Mouse (Mus musculus): Measurements from ENCODE around the gene Plekhm3. TPM values are rescaled to one million over a fixed set of nuclear protein-coding genes. Genes with fewer than 3 reads are reported as not detected.

The Plekhm3 gene
- polyA plus RNA-seq, 1 experiment from 2014 or later = 8.4 TPM

GRCm38 (mm10) chr1:64916884-64917507 lies 39.6 kb downstream of the Plekhm3 start:
- 60% methylated on average over 5 of the region's 5 CpGs for WGBS
- no peak for ATAC-seq (ENCODE audit: insufficient number of reproducible peaks, insufficient read depth, low FRiP score, low read depth)
- Histone ChIP-seq H3K27ac (replicated peaks in 1 of 2; ENCODE audit: control insufficient read depth in 1 of 2, insufficient read depth in 1 of 2, low read depth in 2 of 2, low read length in 2 of 2) (no peak overlapping the region), H3K36me3 (ENCODE audit: control insufficient read depth, insufficient read depth, low read length) (peaks cover 9% of the 10 kb centered on the region; the same call in 1 of the 2 replicates), H3K4me1 (ENCODE audit: control insufficient read depth in 2 of 2, insufficient read depth in 2 of 2, low read length in 2 of 2) (peaks cover 5 to 15% of the 10 kb centered on the region in 2 experiments), H3K4me3 (ENCODE audit: control insufficient read depth in 1 of 2, insufficient read depth in 1 of 2, low read depth in 1 of 2, low read length in 2 of 2) (no peak overlapping the region), H3K9ac (ENCODE audit: low read length) (no peak overlapping the region), H3K9me3 (ENCODE audit: control insufficient read depth, low read length) (no peaks in the 10 kb centered on the region), H3K27me3 (ENCODE audit: control insufficient read depth, insufficient read depth, low read length) (no peaks in the 10 kb centered on the region), H3K4me2 (ENCODE audit: low read length) (no peak overlapping the region)

GRCm38 (mm10) chr1:64914356-64914755 lies 42.3 kb downstream of the Plekhm3 start:
- Histone ChIP-seq H3K4me1 (ENCODE audit: control insufficient read depth in 2 of 2, insufficient read depth in 2 of 2, low read length in 2 of 2) (peaks cover 5 to 15% of the 10 kb centered on the region in 2 experiments), H3K9me3 (ENCODE audit: control insufficient read depth, low read length) (no peaks in the 10 kb centered on the region), H3K4me3 (ENCODE audit: control insufficient read depth in 1 of 2, insufficient read depth in 1 of 2, low read depth in 1 of 2, low read length in 2 of 2) (no peak overlapping the region), H3K27ac (replicated peaks in 1 of 2; ENCODE audit: control insufficient read depth in 1 of 2, insufficient read depth in 1 of 2, low read depth in 2 of 2, low read length in 2 of 2) (no peak overlapping the region), H3K27me3 (ENCODE audit: control insufficient read depth, insufficient read depth, low read length) (no peaks in the 10 kb centered on the region), H3K4me2 (ENCODE audit: low read length) (no peak overlapping the region), H3K9ac (ENCODE audit: low read length) (no peak overlapping the region), H3K36me3 (ENCODE audit: control insufficient read depth, insufficient read depth, low read length) (no peaks in the 10 kb centered on the region)
- 79% methylated on average over 3 of the region's 3 CpGs for WGBS
- no peak for ATAC-seq (ENCODE audit: insufficient number of reproducible peaks, insufficient read depth, low FRiP score, low read depth)

- no peaks in the 10 kb centered on the region for H3K27me3 ChIP-seq (ENCODE audit: control insufficient read depth, insufficient read depth, low read length)
- ATAC-seq (ENCODE audit: insufficient number of reproducible peaks, insufficient read depth, low FRiP score, low read depth) = no peak
- peaks cover 0 to under 1% of the 10 kb centered on the region in 2 experiments; a peak in 1 of 4 replicates for H3K4me1 ChIP-seq (ENCODE audit: control insufficient read depth in 2 of 2, insufficient read depth in 2 of 2, low read length in 2 of 2)
- WGBS = 85% methylated on average over 2 of the region's 2 CpGs
- no peaks in the 10 kb centered on the region for H3K36me3 ChIP-seq (ENCODE audit: control insufficient read depth, insufficient read depth, low read length)
- H3K4me3 ChIP-seq (ENCODE audit: control insufficient read depth in 1 of 2, insufficient read depth in 1 of 2, low read depth in 1 of 2, low read length in 2 of 2) = no peak overlapping the region
- no peak overlapping the region for H3K27ac ChIP-seq (replicated peaks in 1 of 2; ENCODE audit: control insufficient read depth in 1 of 2, insufficient read depth in 1 of 2, low read depth in 2 of 2, low read length in 2 of 2)
- H3K9ac ChIP-seq (ENCODE audit: low read length) = no peak overlapping the region
- H3K9me3 ChIP-seq (ENCODE audit: control insufficient read depth, low read length) = no peaks in the 10 kb centered on the region
- no peak overlapping the region for H3K4me2 ChIP-seq (ENCODE audit: low read length)
Measured at GRCm38 (mm10) chr1:64907740-64908139, 48.9 kb downstream of the Plekhm3 start.

- no peak overlapping the region for H3K4me3 ChIP-seq (ENCODE audit: control insufficient read depth in 1 of 2, insufficient read depth in 1 of 2, low read depth in 1 of 2, low read length in 2 of 2)
- H3K36me3 ChIP-seq (ENCODE audit: control insufficient read depth, insufficient read depth, low read length) = no peaks in the 10 kb centered on the region
- ATAC-seq (ENCODE audit: insufficient number of reproducible peaks, insufficient read depth, low FRiP score, low read depth) = no peak
- no peak overlapping the region for H3K4me2 ChIP-seq (ENCODE audit: low read length)
- peaks cover 0 to 4% of the 10 kb centered on the region in 2 experiments; a peak in 1 of 4 replicates for H3K4me1 ChIP-seq (ENCODE audit: control insufficient read depth in 2 of 2, insufficient read depth in 2 of 2, low read length in 2 of 2)
- H3K9ac ChIP-seq (ENCODE audit: low read length) = no peak overlapping the region
- no peaks in the 10 kb centered on the region for H3K9me3 ChIP-seq (ENCODE audit: control insufficient read depth, low read length)
- H3K27ac ChIP-seq (replicated peaks in 1 of 2; ENCODE audit: control insufficient read depth in 1 of 2, insufficient read depth in 1 of 2, low read depth in 2 of 2, low read length in 2 of 2) = no peak overlapping the region
- 41% methylated on average over 1 of the region's 1 CpGs for WGBS
- H3K27me3 ChIP-seq (ENCODE audit: control insufficient read depth, insufficient read depth, low read length) = no peaks in the 10 kb centered on the region
Measured at GRCm38 (mm10) chr1:64906226-64906625, 50.4 kb downstream of the Plekhm3 start.

GRCm38 (mm10) chr1:64903415-64903814 lies 53.2 kb downstream of the Plekhm3 start:
- WGBS = 84% methylated on average over 4 of the region's 4 CpGs
- H3K9ac ChIP-seq (ENCODE audit: low read length) = no peak overlapping the region
- ATAC-seq (ENCODE audit: insufficient number of reproducible peaks, insufficient read depth, low FRiP score, low read depth) = no peak
- H3K4me1 ChIP-seq (ENCODE audit: control insufficient read depth in 2 of 2, insufficient read depth in 2 of 2, low read length in 2 of 2) = peaks cover 0 to 4% of the 10 kb centered on the region in 2 experiments; a peak in 1 of 4 replicates
- no peaks in the 10 kb centered on the region for H3K36me3 ChIP-seq (ENCODE audit: control insufficient read depth, insufficient read depth, low read length)
- H3K4me2 ChIP-seq (ENCODE audit: low read length) = no peak overlapping the region
- H3K27ac ChIP-seq (replicated peaks in 1 of 2; ENCODE audit: control insufficient read depth in 1 of 2, insufficient read depth in 1 of 2, low read depth in 2 of 2, low read length in 2 of 2) = no peak overlapping the region
- H3K4me3 ChIP-seq (ENCODE audit: control insufficient read depth in 1 of 2, insufficient read depth in 1 of 2, low read depth in 1 of 2, low read length in 2 of 2) = no peak overlapping the region
- H3K9me3 ChIP-seq (ENCODE audit: control insufficient read depth, low read length) = no peaks in the 10 kb centered on the region
- no peaks in the 10 kb centered on the region for H3K27me3 ChIP-seq (ENCODE audit: control insufficient read depth, insufficient read depth, low read length)

GRCm38 (mm10) chr1:64902804-64903203 lies 53.8 kb downstream of the Plekhm3 start:
- Histone ChIP-seq H3K27ac (replicated peaks in 1 of 2; ENCODE audit: control insufficient read depth in 1 of 2, insufficient read depth in 1 of 2, low read depth in 2 of 2, low read length in 2 of 2) (no peak overlapping the region), H3K4me2 (ENCODE audit: low read length) (no peak overlapping the region)
- 45% methylated on average over 2 of the region's 2 CpGs for WGBS

GRCm38 (mm10) chr1:64899763-64900162 lies 56.9 kb downstream of the Plekhm3 start:
- H3K9me3 ChIP-seq (ENCODE audit: control insufficient read depth, low read length) = no peaks in the 10 kb centered on the region
- no peaks in the 10 kb centered on the region for H3K27me3 ChIP-seq (ENCODE audit: control insufficient read depth, insufficient read depth, low read length)
- 82% methylated on average over 3 of the region's 3 CpGs for whole genome bisulfite sequencing
- H3K4me3 ChIP-seq (ENCODE audit: control insufficient read depth in 1 of 2, insufficient read depth in 1 of 2, low read depth in 1 of 2, low read length in 2 of 2) = no peak overlapping the region
- no peak overlapping the region for H3K27ac ChIP-seq (replicated peaks in 1 of 2; ENCODE audit: control insufficient read depth in 1 of 2, insufficient read depth in 1 of 2, low read depth in 2 of 2, low read length in 2 of 2)
- peaks cover 0 to 4% of the 10 kb centered on the region in 2 experiments; a peak in 1 of 4 replicates for H3K4me1 ChIP-seq (ENCODE audit: control insufficient read depth in 2 of 2, insufficient read depth in 2 of 2, low read length in 2 of 2)
- H3K36me3 ChIP-seq (ENCODE audit: control insufficient read depth, insufficient read depth, low read length) = no peaks in the 10 kb centered on the region
- H3K4me2 ChIP-seq (ENCODE audit: low read length) = no peak overlapping the region
- no peak overlapping the region for H3K9ac ChIP-seq (ENCODE audit: low read length)
- no peak for ATAC-seq (ENCODE audit: insufficient number of reproducible peaks, insufficient read depth, low FRiP score, low read depth)

More at GRCm38 (mm10) chr1:64902804-64903203, 53.8 kb downstream of the Plekhm3 start:
- H3K4me1 ChIP-seq (ENCODE audit: control insufficient read depth in 2 of 2, insufficient read depth in 2 of 2, low read length in 2 of 2) = peaks cover 0 to 4% of the 10 kb centered on the region in 2 experiments; a peak in 1 of 4 replicates
- no peak for ATAC-seq (ENCODE audit: insufficient number of reproducible peaks, insufficient read depth, low FRiP score, low read depth)
- no peak overlapping the region for H3K9ac ChIP-seq (ENCODE audit: low read length)
- no peak overlapping the region for H3K4me3 ChIP-seq (ENCODE audit: control insufficient read depth in 1 of 2, insufficient read depth in 1 of 2, low read depth in 1 of 2, low read length in 2 of 2)
- no peaks in the 10 kb centered on the region for H3K27me3 ChIP-seq (ENCODE audit: control insufficient read depth, insufficient read depth, low read length)
- no peaks in the 10 kb centered on the region for H3K9me3 ChIP-seq (ENCODE audit: control insufficient read depth, low read length)
- no peaks in the 10 kb centered on the region for H3K36me3 ChIP-seq (ENCODE audit: control insufficient read depth, insufficient read depth, low read length)

GRCm38 (mm10) chr1:64897485-64897884 lies 59.1 kb downstream of the Plekhm3 start:
- Histone ChIP-seq H3K9me3 (ENCODE audit: control insufficient read depth, low read length) (no peaks in the 10 kb centered on the region), H3K4me2 (ENCODE audit: low read length) (no peak overlapping the region), H3K27ac (replicated peaks in 1 of 2; ENCODE audit: control insufficient read depth in 1 of 2, insufficient read depth in 1 of 2, low read depth in 2 of 2, low read length in 2 of 2) (no peak overlapping the region), H3K27me3 (ENCODE audit: control insufficient read depth, insufficient read depth, low read length) (no peaks in the 10 kb centered on the region), H3K9ac (ENCODE audit: low read length) (no peak overlapping the region), H3K36me3 (ENCODE audit: control insufficient read depth, insufficient read depth, low read length) (no peaks in the 10 kb centered on the region), H3K4me3 (ENCODE audit: control insufficient read depth in 1 of 2, insufficient read depth in 1 of 2, low read depth in 1 of 2, low read length in 2 of 2) (no peak overlapping the region), H3K4me1 (ENCODE audit: control insufficient read depth in 2 of 2, insufficient read depth in 2 of 2, low read length in 2 of 2) (0 out of 4 replicates have a peak, but pooled peaks cover 0 to under 1% of the 10 kb centered on the region in 2 experiments)
- ATAC-seq (ENCODE audit: insufficient number of reproducible peaks, insufficient read depth, low FRiP score, low read depth) = no peak
- WGBS = 90% methylated on average over 2 of the region's 2 CpGs
